Mouse (Mus musculus) kidney, postnatal 4 days (tissue): Measurements from ENCODE around the gene Gm49416.
A peak's percentile ranks its signal among the peaks of the same experiment; 100 is the strongest.
"Not testable (repeated sequence)": the region's sequence is repeated elsewhere in the genome, so short reads cannot be mapped to it uniquely, and the experiment has no call there.

Source experiments
- DNase-seq, 2 experiments: peaks; one replicate each; pipeline ENCODE4 v3.0.0; 2021; ENCODE audit warnings: mixed read lengths in 2 of 2

Gm49416 gene

GRCm38 (mm10) chr19:8888511-8889385 lies at the start of gene Gm49416, which contains the start of gene 1810009A15Rik:
TSS of gene Gm49416 (plus strand) at chr19:8888926.
TSS of gene 1810009A15Rik (plus strand) at chr19:8888853.
- DNase-seq: peak; percentile 95 to 98

GRCm38 (mm10) chr19:8839103-8839907 lies 49.4 kb upstream of the Gm49416 start, which contains the start of gene Gng3:
TSS of gene Gng3 (minus strand) at chr19:8839194.
- DNase-seq: peak in 1 of 2 experiments; percentile 46

- peak; percentile 84 to 90 for DNase-seq
These were observed 48.6 kb upstream of the Gm49416 start for GRCm38 (mm10) chr19:8839908-8840791.

- no peak for DNase-seq
These were observed 47.7 kb upstream of the Gm49416 start for GRCm38 (mm10) chr19:8841012-8841411.

- DNase-seq: no peak
These were observed 45.8 kb upstream of the Gm49416 start for GRCm38 (mm10) chr19:8842961-8843360.

GRCm38 (mm10) chr19:8844371-8845129 lies 44.2 kb upstream of the Gm49416 start:
- DNase-seq: peak; percentile 89 to 90

GRCm38 (mm10) chr19:8848356-8848755 lies 40.4 kb upstream of the Gm49416 start:
- DNase-seq: no peak

GRCm38 (mm10) chr19:8850402-8850901 lies 38.3 kb upstream of the Gm49416 start, which contains the start of gene Lrrn4cl:
TSS of gene Lrrn4cl (plus strand) at chr19:8850768.
- peak; percentile 45 to 75 for DNase-seq

- DNase-seq: no peak
These were observed 37.1 kb upstream of the Gm49416 start for GRCm38 (mm10) chr19:8851639-8852038.

GRCm38 (mm10) chr19:8852236-8852928 lies 36.3 kb upstream of the Gm49416 start:
- no peak for DNase-seq

- no peak for DNase-seq
These were observed 35.6 kb upstream of the Gm49416 start for GRCm38 (mm10) chr19:8853117-8853516.

- peak; percentile 73 to 81 for DNase-seq
These were observed 31.0 kb upstream of the Gm49416 start for GRCm38 (mm10) chr19:8857689-8858088.

- peak in 1 of 2 experiments; percentile 45 for DNase-seq
These were observed 29.7 kb upstream of the Gm49416 start for GRCm38 (mm10) chr19:8859018-8859417.

- DNase-seq: no peak
These were observed 24.5 kb upstream of the Gm49416 start for GRCm38 (mm10) chr19:8864265-8864664.

- not testable (repeated sequence) for DNase-seq
These were observed 18.3 kb upstream of the Gm49416 start for GRCm38 (mm10) chr19:8870381-8870780.

GRCm38 (mm10) chr19:8870838-8871237 lies 17.9 kb upstream of the Gm49416 start:
- no peak for DNase-seq

GRCm38 (mm10) chr19:8871267-8872186 lies 17.2 kb upstream of the Gm49416 start, which contains the start of gene Ubxn1:
TSS of gene Ubxn1 (plus strand) at chr19:8871496.
- peak; percentile 95 to 97 for DNase-seq

- DNase-seq: no peak
These were observed 16.4 kb upstream of the Gm49416 start for GRCm38 (mm10) chr19:8872266-8872840.

GRCm38 (mm10) chr19:8875031-8875430 lies 13.7 kb upstream of the Gm49416 start:
- no peak for DNase-seq
